Mouse (Mus musculus): ENCODE measurements around the gene Slx1b. TPM values are rescaled to one million over a fixed set of nuclear protein-coding genes. Genes with fewer than 3 reads are reported as not detected.
"Not testable (repeated sequence)": the region's sequence is repeated elsewhere in the genome, so short reads cannot be mapped to it uniquely, and the experiment has no call there.

Slx1b gene
- polyA plus RNA-seq, 1 experiment from 2014 or later = 18.0 TPM

DNA sequence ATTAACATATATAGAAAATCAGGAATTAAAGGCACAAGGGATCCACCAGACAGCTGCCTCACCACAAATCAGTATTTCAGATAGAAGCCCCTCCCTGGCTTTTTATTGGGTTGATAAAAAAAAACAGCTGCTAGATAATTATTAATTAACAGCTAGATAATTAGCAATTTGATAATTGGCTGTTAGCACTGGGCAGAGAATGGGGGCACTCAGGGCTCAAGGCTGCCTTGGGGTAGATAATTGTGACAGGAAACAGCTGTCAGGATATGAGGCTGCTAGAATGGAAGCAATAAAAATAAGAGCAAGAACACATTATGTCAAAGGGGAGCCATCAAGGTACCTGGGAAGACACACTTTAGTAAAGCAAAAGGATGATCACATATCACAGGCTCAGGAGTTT, 50.7 kb downstream of the Slx1b start:
- no peak overlapping the region for H3K4me2 ChIP-seq (replicated peaks)
- no peaks in the 10 kb centered on the region for H3K27me3 ChIP-seq
- peaks cover 9% of the 10 kb centered on the region for H3K4me1 ChIP-seq
- H3K27ac ChIP-seq (replicated peaks) = no peak overlapping the region
- no peak overlapping the region for H3K9ac ChIP-seq (replicated peaks)
- no peaks in the 10 kb centered on the region for H3K36me3 ChIP-seq
- H3K9me3 ChIP-seq = no peaks in the 10 kb centered on the region
- no peak for ATAC-seq (replicated peaks)
- H3K4me3 ChIP-seq = no peak overlapping the region

DNA sequence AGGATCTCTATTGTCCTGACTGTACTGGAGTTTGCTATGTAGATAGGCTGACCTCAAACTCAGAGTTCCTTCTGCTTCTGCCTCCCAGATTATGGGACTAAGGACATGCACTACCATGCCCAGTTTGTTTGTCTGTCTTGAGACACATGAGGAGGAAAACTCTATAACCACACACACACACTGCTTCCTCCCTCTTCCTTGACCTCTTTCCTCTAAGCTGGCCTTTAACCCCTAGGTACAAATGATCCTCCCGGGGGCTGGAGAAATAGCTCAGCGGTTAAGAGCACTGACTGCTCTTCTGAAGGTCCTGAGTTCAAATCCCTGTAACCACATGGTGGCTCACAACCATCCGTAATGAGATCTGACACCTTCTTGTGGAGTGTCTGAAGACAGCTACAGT, 51.2 kb downstream of the Slx1b start:
- Histone ChIP-seq H3K4me3 (no peak overlapping the region), H3K27me3 (no peaks in the 10 kb centered on the region), H3K36me3 (no peaks in the 10 kb centered on the region), H3K9me3 (no peaks in the 10 kb centered on the region), H3K27ac (replicated peaks) (no peak overlapping the region), H3K4me1 (peaks cover 7% of the 10 kb centered on the region; the same call in 1 of the 2 replicates), H3K4me2 (replicated peaks) (no peak overlapping the region), H3K9ac (replicated peaks) (no peak overlapping the region)
- WGBS = 79% methylated on average over 3 of the region's 3 CpGs
- no peak for ATAC-seq (replicated peaks)

DNA sequence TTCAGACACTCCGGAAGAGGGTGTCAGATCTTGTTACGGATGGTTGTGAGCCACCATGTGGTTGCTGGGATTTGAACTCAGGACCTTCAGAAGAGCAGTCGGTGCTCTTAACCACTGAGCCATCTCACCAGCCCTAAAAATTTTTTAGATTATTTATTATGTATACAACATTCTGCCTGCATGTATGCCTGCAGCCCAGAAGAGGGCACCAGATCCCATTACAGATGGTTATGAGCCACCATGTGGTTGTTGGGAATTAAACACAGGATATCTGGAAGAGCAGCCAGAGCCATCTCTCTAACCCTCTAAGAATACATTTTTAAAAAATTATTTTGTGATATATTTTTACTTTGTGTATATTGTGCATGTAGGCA, 52.4 kb downstream of the Slx1b start:
- H3K4me1 ChIP-seq; H3K27ac ChIP-seq (replicated peaks); ATAC-seq (replicated peaks); H3K4me2 ChIP-seq (replicated peaks); H3K4me3 ChIP-seq; H3K27me3 ChIP-seq; H3K9ac ChIP-seq (replicated peaks); H3K9me3 ChIP-seq; H3K36me3 ChIP-seq: not testable (repeated sequence)
- WGBS = 68% methylated on average over 3 of the region's 3 CpGs

DNA sequence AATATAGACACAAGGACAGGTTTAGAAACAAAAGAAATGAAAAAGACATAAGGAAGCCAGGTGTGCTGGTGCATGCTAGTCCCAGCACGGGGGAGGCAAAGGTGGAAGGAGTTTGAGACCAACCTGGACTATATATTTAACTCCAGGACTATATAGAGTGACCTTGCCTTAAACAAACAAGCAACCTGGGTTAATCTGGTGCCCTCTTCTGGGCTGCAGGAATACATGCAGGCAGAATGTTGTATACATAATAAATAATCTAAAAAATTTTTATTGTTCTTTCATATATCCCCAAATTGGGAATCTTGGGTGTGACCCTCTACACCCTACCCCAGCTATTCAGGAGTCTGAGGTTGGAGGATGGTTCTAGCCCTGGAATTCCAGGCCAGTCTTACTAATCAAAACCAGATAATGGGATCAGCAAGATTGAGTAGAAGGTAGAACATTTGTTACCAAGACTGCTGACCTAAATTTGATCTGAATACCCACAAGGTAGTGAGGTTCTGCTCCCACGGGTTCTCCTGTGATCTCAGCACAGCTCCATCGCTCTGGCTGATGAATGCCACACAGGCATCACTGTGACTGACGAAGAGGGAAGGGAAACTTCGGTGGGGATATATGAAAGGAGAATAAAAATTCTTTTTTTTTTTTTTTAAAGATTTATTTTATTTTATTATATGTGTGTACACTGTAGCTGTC, 52.9 kb downstream of the Slx1b start:
- no peaks in the 10 kb centered on the region for H3K36me3 ChIP-seq
- no peak overlapping the region for H3K9ac ChIP-seq (replicated peaks)
- no peak for ATAC-seq (replicated peaks)
- no peak overlapping the region for H3K27ac ChIP-seq (replicated peaks)
- H3K4me1 ChIP-seq = no peaks in the 10 kb centered on the region
- H3K4me2 ChIP-seq (replicated peaks) = no peak overlapping the region
- 76% methylated on average over 5 of the region's 5 CpGs for WGBS
- H3K9me3 ChIP-seq = no peaks in the 10 kb centered on the region
- no peak overlapping the region for H3K4me3 ChIP-seq
- H3K27me3 ChIP-seq = no peaks in the 10 kb centered on the region; the same call in 1 of the 2 replicates

Other genes with a start within 250 kb of the Slx1b start
- 0.20 and 0.37 TPM in 2 replicates for gene Atp2a1, start 232.7 kb downstream of the Slx1b start, polyA plus RNA-seq (2015; fragmentation: Nextera tagmentation; extraction: Ambion mirVana)
- 69.1 and 72.7 TPM in 2 replicates for gene Sh2b1, start 220.4 kb downstream of the Slx1b start, polyA plus RNA-seq (2015; fragmentation: Nextera tagmentation; extraction: Ambion mirVana)
- gene Tufm, start 208.4 kb downstream of the Slx1b start, polyA plus RNA-seq (2015; fragmentation: Nextera tagmentation; extraction: Ambion mirVana) = 127 and 130 TPM in 2 replicates
- gene Atxn2l, start 192.3 kb downstream of the Slx1b start, polyA plus RNA-seq (2015; fragmentation: Nextera tagmentation; extraction: Ambion mirVana) = 65.2 and 69.0 TPM in 2 replicates
- gene Eif3c, start 129.4 kb downstream of the Slx1b start, polyA plus RNA-seq (2015; fragmentation: Nextera tagmentation; extraction: Ambion mirVana) = 196 TPM in 2 replicates
- gene Apobr, start 110.8 kb downstream of the Slx1b start, polyA plus RNA-seq (2015; fragmentation: Nextera tagmentation; extraction: Ambion mirVana) = 0.25 and 0.32 TPM in 2 replicates
- gene Cln3, start 110.0 kb downstream of the Slx1b start, polyA plus RNA-seq (2015; fragmentation: Nextera tagmentation; extraction: Ambion mirVana) = 31.7 and 34.3 TPM in 2 replicates
- not detected in 2 replicates for gene Il27, start 100.8 kb downstream of the Slx1b start, polyA plus RNA-seq (2015; fragmentation: Nextera tagmentation; extraction: Ambion mirVana)
- 4.9 and 5.9 TPM in 2 replicates for gene Nupr1, start 64.9 kb downstream of the Slx1b start, polyA plus RNA-seq (2015; fragmentation: Nextera tagmentation; extraction: Ambion mirVana)
- gene Sgf29, start 46.5 kb downstream of the Slx1b start, polyA plus RNA-seq (2015; fragmentation: Nextera tagmentation; extraction: Ambion mirVana) = 54.7 and 55.4 TPM in 2 replicates
- gene Sult1a1, start 19.4 kb downstream of the Slx1b start, polyA plus RNA-seq (2015; fragmentation: Nextera tagmentation; extraction: Ambion mirVana) = 2.8 TPM in 2 replicates
- gene Bola2, start 383 bp downstream of the Slx1b start, polyA plus RNA-seq (2015; fragmentation: Nextera tagmentation; extraction: Ambion mirVana) = 141 and 158 TPM in 2 replicates
- gene Coro1a, start 12.0 kb upstream of the Slx1b start, polyA plus RNA-seq (2015; fragmentation: Nextera tagmentation; extraction: Ambion mirVana) = 99.8 and 108 TPM in 2 replicates
- gene Mapk3, start 63.8 kb upstream of the Slx1b start, polyA plus RNA-seq (2015; fragmentation: Nextera tagmentation; extraction: Ambion mirVana) = 101 and 102 TPM in 2 replicates
- 1.5 and 1.7 TPM in 2 replicates for gene Gdpd3, start 70.5 kb upstream of the Slx1b start, polyA plus RNA-seq (2015; fragmentation: Nextera tagmentation; extraction: Ambion mirVana)
- 207 and 213 TPM in 2 replicates for gene Ypel3, start 81.2 kb upstream of the Slx1b start, polyA plus RNA-seq (2015; fragmentation: Nextera tagmentation; extraction: Ambion mirVana)
- gene Tbx6, start 85.7 kb upstream of the Slx1b start, polyA plus RNA-seq (2015; fragmentation: Nextera tagmentation; extraction: Ambion mirVana) = 0.41 and 0.65 TPM in 2 replicates
- gene Ppp4c, start 96.7 kb upstream of the Slx1b start, polyA plus RNA-seq (2015; fragmentation: Nextera tagmentation; extraction: Ambion mirVana) = 215 TPM in 2 replicates
- gene Fam57b, start 101.9 kb upstream of the Slx1b start, polyA plus RNA-seq (2015; fragmentation: Nextera tagmentation; extraction: Ambion mirVana) = 35.1 and 38.1 TPM in 2 replicates
- not detected in 2 replicates for gene 4930451I11Rik, start 135.9 kb upstream of the Slx1b start, polyA plus RNA-seq (2015; fragmentation: Nextera tagmentation; extraction: Ambion mirVana)
- gene Doc2a, start 151.6 kb upstream of the Slx1b start, polyA plus RNA-seq (2015; fragmentation: Nextera tagmentation; extraction: Ambion mirVana) = 9.0 and 9.1 TPM in 2 replicates
- gene Hirip3, start 166.2 kb upstream of the Slx1b start, polyA plus RNA-seq (2015; fragmentation: Nextera tagmentation; extraction: Ambion mirVana) = 30.7 and 31.8 TPM in 2 replicates
- 86.2 and 98.8 TPM in 2 replicates for gene Ino80e, start 166.6 kb upstream of the Slx1b start, polyA plus RNA-seq (2015; fragmentation: Nextera tagmentation; extraction: Ambion mirVana)
- gene Taok2, start 188.9 kb upstream of the Slx1b start, polyA plus RNA-seq (2015; fragmentation: Nextera tagmentation; extraction: Ambion mirVana) = 54.1 and 56.8 TPM in 2 replicates
- 36.2 and 38.6 TPM in 2 replicates for gene Tmem219, start 227.1 kb upstream of the Slx1b start, polyA plus RNA-seq (2015; fragmentation: Nextera tagmentation; extraction: Ambion mirVana)
- gene Kctd13, start 233.1 kb upstream of the Slx1b start, polyA plus RNA-seq (2015; fragmentation: Nextera tagmentation; extraction: Ambion mirVana) = 132 and 136 TPM in 2 replicates

Measured in forebrain, embryonic 15.5 days (tissue).